Mouse (Mus musculus) liver, adult 2 months (tissue): Measurements from ENCODE around the gene Mapre3.
A peak's percentile ranks its signal among the peaks of the same experiment; 100 is the strongest.

Source experiments
- CTCF ChIP-seq: fragments of 200-500 bp; IDR thresholded peaks from 2 replicates; pipeline ENCODE4 v1.5.1; 2011; ENCODE audit warnings: low read depth, low read length, control low read depth
- POLR2A ChIP-seq: fragments of 200-500 bp; IDR thresholded peaks from 2 replicates; pipeline ENCODE4 v1.6.1; 2011; ENCODE audit warnings: low read length, control low read depth; ENCODE audit not compliant: insufficient read depth; ENCODE audit errors: extremely low read depth

DNA sequence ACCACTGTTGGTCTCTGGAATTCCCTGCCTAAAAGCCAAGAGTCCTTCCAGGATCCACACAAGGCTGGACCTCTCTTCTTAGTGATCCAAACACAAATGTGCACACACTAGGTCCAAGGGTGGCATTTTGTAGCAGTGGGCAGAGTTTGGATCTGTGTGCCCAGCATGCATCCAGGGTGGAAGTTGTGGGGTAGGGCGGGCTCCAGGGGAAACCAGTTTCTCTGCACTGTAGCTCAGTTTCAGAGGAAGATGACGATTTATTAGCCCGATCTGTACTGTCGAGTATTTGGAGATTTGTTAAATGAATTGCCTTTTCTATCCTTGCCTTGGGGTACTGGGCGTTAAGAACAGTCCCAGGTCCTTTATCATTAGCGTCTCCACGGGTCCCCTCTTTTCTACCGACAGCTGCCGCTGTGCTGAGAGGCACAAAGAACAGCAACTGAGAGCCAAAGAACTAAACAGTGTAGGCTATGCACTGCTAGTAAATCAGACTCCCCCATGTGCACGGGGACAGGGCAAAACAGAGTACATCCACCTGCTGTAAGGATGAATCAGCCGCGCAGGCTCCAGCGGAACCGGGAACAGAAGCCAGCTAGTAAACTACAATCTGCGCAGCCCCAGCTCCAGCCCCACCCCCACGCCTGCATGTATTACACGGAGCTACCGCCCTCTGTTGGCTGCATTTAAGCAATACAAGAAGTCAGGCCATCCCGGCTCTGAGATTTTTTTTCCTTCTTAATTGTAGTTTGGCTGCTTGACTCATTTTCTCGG lies 39.7 kb upstream of the Mapre3 start:
- TF ChIP-seq CTCF (peak; percentile 87), POLR2A (no peak)
